ENCODE assay signal across 20 mouse cellular contexts in genomic region chr11:33547386-33547785, GRCm38 (mm10). TPM values are rescaled to one million over a fixed set of nuclear protein-coding genes. Genes with fewer than 3 reads are reported as not detected.
DNase-seq lines count a peak whose midpoint lies in the region; ATAC-seq lines count a peak whose summit lies in the region.
"Had no signal": no experiment of that assay in that cellular context is flagged by ENCODE, and none has a peak within 500 bp of the region (broad histone marks: within the 10 kb centered on the region; RNA-seq: fewer than 3 reads in every experiment).

No protein-coding gene starts in this region.

- no peak overlapping the region for H3K4me2 ChIP-seq in heart, embryonic 12.5 days
- H3K4me2 ChIP-seq: embryonic facial prominence, embryonic 13.5 days; liver, embryonic 11.5 days; midbrain, embryonic 15.5 days had no signal

- no peaks in the 10 kb centered on the region for H3K36me3 ChIP-seq in heart, embryonic 12.5 days
- H3K36me3 ChIP-seq: embryonic facial prominence, embryonic 13.5 days; forebrain, embryonic 10.5 days; midbrain, embryonic 15.5 days had no signal

- no peak for ATAC-seq in heart, embryonic 12.5 days (ENCODE audit: insufficient number of reproducible peaks, low FRiP score)
- ATAC-seq in activated CD4-positive, CD25-positive, alpha-beta regulatory T cell, adult 4 months = no peak
- ATAC-seq: midbrain, embryonic 15.5 days; Patski had no signal

- no peaks in the 10 kb centered on the region for H3K9me3 ChIP-seq in heart, embryonic 12.5 days (replicated peaks)
- H3K9me3 ChIP-seq: embryonic facial prominence, embryonic 13.5 days; forebrain, embryonic 10.5 days; midbrain, embryonic 15.5 days had no signal

- no peak overlapping the region for H3K9ac ChIP-seq in heart, embryonic 12.5 days
- H3K9ac ChIP-seq: embryonic facial prominence, embryonic 13.5 days; midbrain, embryonic 15.5 days had no signal

- H3K27ac ChIP-seq in heart, embryonic 12.5 days (ENCODE audit: poor library complexity, severe bottlenecking) = no peak overlapping the region
- H3K27ac ChIP-seq: embryonic facial prominence, embryonic 13.5 days; forebrain, embryonic 10.5 days; macrophage; midbrain, embryonic 15.5 days had no signal

- WGBS in heart, embryonic 12.5 days = 64% methylated on average over 2 of the region's 2 CpGs

- H3K4me1 ChIP-seq in heart, embryonic 12.5 days (replicated peaks) = peaks cover 4% of the 10 kb centered on the region
- H3K4me1 ChIP-seq: embryonic facial prominence, embryonic 13.5 days; forebrain, embryonic 10.5 days; midbrain, embryonic 15.5 days had no signal

- H3K27me3 ChIP-seq in heart, embryonic 12.5 days (replicated peaks) = no peaks in the 10 kb centered on the region
- H3K27me3 ChIP-seq: embryonic facial prominence, embryonic 13.5 days; midbrain, embryonic 15.5 days had no signal

- H3K4me3 ChIP-seq in heart, embryonic 12.5 days = no peak overlapping the region
- H3K4me3 ChIP-seq: embryonic facial prominence, embryonic 13.5 days; forebrain, embryonic 10.5 days; midbrain, embryonic 15.5 days had no signal

- DNase-seq in adrenal gland, postnatal 25 days = peak; percentile 22
- DNase-seq in adrenal gland, adult (ENCODE audit: inconsistent age in 2 of 2, low spot score in 1 of 2) = no peak
- DNase-seq in heart, adult 11 months = peak; percentile 74
- peak; percentile 8 to 19 for DNase-seq in layer of hippocampus, postnatal 10 days (ENCODE audit: low spot score in 2 of 2)
- DNase-seq in layer of hippocampus, adult 8-10 months (ENCODE audit: low spot score in 2 of 2) = no peak
- peak; percentile 40 for DNase-seq in MN1 (ENCODE audit: low spot score)

RNA-seq across cellular contexts. Expression of gene Gabrp, which starts 31.4 kb away (rescaled TPM):
- not detected in 2 replicates for total RNA-seq in adrenal gland, postnatal 25 days (2021)
- 0.71 and 4.5 TPM in 2 replicates for polyA plus RNA-seq in heart, embryonic 12.5 days (2016; fragmentation: Nextera tagmentation; extraction: Ambion mirVana)
- total RNA-seq in layer of hippocampus, postnatal 10 days (2021) = not detected
- total RNA-seq in layer of hippocampus, adult 8-10 months (2022) = not detected
- polyA plus RNA-seq in activated CD4-positive, CD25-positive, alpha-beta regulatory T cell, adult 4 months (2017; shearing (Covaris generic)) = not detected
- total RNA-seq: common myeloid progenitor, adult 5-6 weeks; heart, postnatal 36 days; layer of hippocampus, postnatal 25 days; left cerebral cortex, postnatal 36 days had no signal
- polyA plus RNA-seq: macrophage had no signal

RNA-seq across cellular contexts. Expression of gene Ranbp17, which starts 33.8 kb away (rescaled TPM):
- total RNA-seq in adrenal gland, postnatal 25 days (2021) = 5.3 and 5.9 TPM in 2 replicates
- polyA plus RNA-seq in heart, embryonic 12.5 days (2016; fragmentation: Nextera tagmentation; extraction: Ambion mirVana) = 6.8 and 7.2 TPM in 2 replicates
- total RNA-seq in layer of hippocampus, postnatal 10 days (2021) = 10 to 100 TPM; 11.5 to 12.2 TPM
- total RNA-seq in layer of hippocampus, adult 8-10 months (2022) = 10 to 100 TPM in 2 of 4 experiments, 1 to 10 TPM in 2; 7.3 to 10.9 (median 9.0) TPM
- under 1 TPM in 1 of 2 experiments, not detected in 1; 0.11 TPM for polyA plus RNA-seq in activated CD4-positive, CD25-positive, alpha-beta regulatory T cell, adult 4 months (2017; shearing (Covaris generic))
- polyA plus RNA-seq: macrophage had no signal

RNA-seq across cellular contexts. Expression of gene D130052B06Rik, which starts 51.7 kb away (rescaled TPM):
- total RNA-seq in adrenal gland, postnatal 25 days (2021) = not detected in 2 replicates
- polyA plus RNA-seq in heart, embryonic 12.5 days (2016; fragmentation: Nextera tagmentation; extraction: Ambion mirVana) = not detected in 2 replicates
- not detected for total RNA-seq in layer of hippocampus, postnatal 10 days (2021)
- total RNA-seq in layer of hippocampus, adult 8-10 months (2022) = not detected
- polyA plus RNA-seq in activated CD4-positive, CD25-positive, alpha-beta regulatory T cell, adult 4 months (2017; shearing (Covaris generic)) = not detected
- total RNA-seq: common myeloid progenitor, adult 5-6 weeks; heart, adult 18-20 months; heart, postnatal 36 days; layer of hippocampus, postnatal 25 days; left cerebral cortex, postnatal 36 days had no signal
- polyA plus RNA-seq: embryonic facial prominence, embryonic 13.5 days; forebrain, embryonic 10.5 days; liver, embryonic 11.5 days; macrophage; midbrain, embryonic 15.5 days; Patski; thymus, postnatal 0 days had no signal

Comparison
In these comparisons a context has a peak if more than half of its experiments do, and no peak if none do; other contexts are left out.
1. DNase-seq: peak in adrenal gland, postnatal 25 days (single experiment), heart, adult 11 months (single experiment), layer of hippocampus, postnatal 10 days (2 of 2) and MN1 (single experiment); none in adrenal gland, adult (0 of 2) and layer of hippocampus, adult 8-10 months (0 of 2).